Mouse (Mus musculus) heart, embryonic 16.5 days (tissue): ENCODE data around the gene BC049762. TPM values are rescaled to one million over a fixed set of nuclear protein-coding genes. Genes with fewer than 3 reads are reported as not detected.

Experiments used
- ATAC-seq: fragments of 200-750 bp; cut with Nextera tagmentation; replicated peaks from 2 replicates; pipeline ENCODE4 v1.8.0; 2017; ENCODE audit warnings: moderate number of reproducible peaks; ENCODE audit not compliant: insufficient read depth, low FRiP score; ENCODE audit errors: extremely low read depth
- H3K27ac ChIP-seq: fragments of 300-500 bp; sonication (generic); 2 replicates; pipeline ENCODE4 v1.5.1; 2014; ENCODE audit warnings: mild to moderate bottlenecking, low read length, control low read depth, moderate library complexity
- H3K27me3 ChIP-seq: fragments of 300-500 bp; sonication (generic); 2 replicates; pipeline ENCODE4 v1.6.1; 2014; ENCODE audit warnings: low read length, mixed read lengths; ENCODE audit not compliant: control insufficient read depth, insufficient read depth
- H3K36me3 ChIP-seq: fragments of 300-500 bp; sonication (generic); 2 replicates; pipeline ENCODE4 v1.6.1; 2014; ENCODE audit not compliant: control insufficient read depth, insufficient read depth
- H3K4me1 ChIP-seq: fragments of 300-500 bp; sonication (generic); 2 replicates; pipeline ENCODE4 v1.6.1; 2014; ENCODE audit warnings: low read length, mixed read lengths; ENCODE audit not compliant: control insufficient read depth, insufficient read depth
- H3K4me2 ChIP-seq: fragments of 300-500 bp; sonication (generic); 2 replicates; pipeline ENCODE4 v1.6.1; 2014; ENCODE audit warnings: low read depth, mild to moderate bottlenecking, control low read depth, low read length
- H3K4me3 ChIP-seq: fragments of 300-500 bp; sonication (generic); 2 replicates; pipeline ENCODE4 v1.5.1; 2014; ENCODE audit warnings: mild to moderate bottlenecking, control low read depth, low read length
- H3K9ac ChIP-seq: fragments of 300-500 bp; sonication (generic); 2 replicates; pipeline ENCODE4 v1.6.1; 2014; ENCODE audit warnings: low read length, control low read depth
- H3K9me3 ChIP-seq: fragments of 300-500 bp; sonication (generic); replicated peaks from 2 replicates; pipeline ENCODE4 v1.6.1; 2016; ENCODE audit warnings: low read length; ENCODE audit not compliant: control insufficient read depth
- WGBS: fragments of 180-500 bp; shearing (Covaris S2); extraction: QIAGEN DNeasy Blood & Tissue Kit; methylation state at CpG from one replicate; pipeline ENCODE4 v1.1.7; 2014; 5-methylcytosine and 5-hydroxymethylcytosine counted together
- polyA plus RNA-seq: library from polyadenylated mRNA; unstranded; fragments of >200 nt; fragmentation: Nextera tagmentation; extraction: Ambion mirVana; gene quantifications from 2 replicates; pipeline ENCODE4 v1.2.1, GENCODE M21; 2015

BC049762 gene
- polyA plus RNA-seq, 1 experiment from 2014 or later = 0.21 TPM

- Histone ChIP-seq H3K4me3 (peak overlapping the region; percentile 82), H3K27ac (peak overlapping the region; percentile 83; the same call in 1 of the 2 replicates), H3K9ac (peak overlapping the region; percentile 84), H3K27me3 (peaks cover 8% of the 10 kb centered on the region), H3K9me3 (peaks cover 2% of the 10 kb centered on the region; the same call in 1 of the 2 replicates), H3K4me1 (0 out of 2 replicates have a peak, but pooled peaks cover 2% of the 10 kb centered on the region), H3K4me2 (peak overlapping the region; percentile 91), H3K36me3 (0 out of 2 replicates have a peak, but pooled peaks cover 1% of the 10 kb centered on the region)
- WGBS = 2% methylated on average over 74 of the region's 74 CpGs
- ATAC-seq = peak; percentile 79
Measured at GRCm38 (mm10) chr11:51290066-51290955, 27.5 kb upstream of the BC049762 start.

- Histone ChIP-seq H3K36me3 (0 out of 2 replicates have a peak, but pooled peaks cover 3% of the 10 kb centered on the region), H3K4me3 (peak within 1 kb of the TSS; percentile 82), H3K9me3 (no peaks in the 10 kb centered on the region), H3K27me3 (peaks cover 8% of the 10 kb centered on the region), H3K4me2 (peak within 1 kb of the TSS; percentile 91), H3K4me1 (0 out of 2 replicates have a peak, but pooled peaks cover 2% of the 10 kb centered on the region), H3K27ac (peak within 1 kb of the TSS; percentile 83), H3K9ac (peak within 1 kb of the TSS; percentile 84)
- peak; percentile 94 for ATAC-seq
- 1% methylated on average over 34 of the region's 38 CpGs for WGBS
Measured at GRCm38 (mm10) chr11:51289564-51290041, 26.8 kb upstream of the BC049762 start, which contains the start of gene Col23a1. Gene Col23a1, plus strand, starts transcription at chr11:51289920.

- Histone ChIP-seq H3K4me1 (no peaks in the 10 kb centered on the region), H3K27me3 (no peaks in the 10 kb centered on the region), H3K9me3 (no peaks in the 10 kb centered on the region), H3K36me3 (peaks cover 48% of the 10 kb centered on the region), H3K27ac (no peak overlapping the region), H3K9ac (no peak overlapping the region), H3K4me3 (no peak overlapping the region), H3K4me2 (no peak overlapping the region)
- no peak for ATAC-seq
- WGBS = 91% methylated on average over 1 of the region's 1 CpGs
Measured at GRCm38 (mm10) chr11:51274418-51274817, 11.6 kb upstream of the BC049762 start.

GRCm38 (mm10) chr11:51265326-51265725 is 2.5 kb upstream of the BC049762 start:
- no peak for ATAC-seq
- Histone ChIP-seq H3K9me3 (no peaks in the 10 kb centered on the region), H3K4me3 (peak overlapping the region; percentile 83; the same call in 1 of the 2 replicates), H3K9ac (no peak overlapping the region; the same call in 1 of the 2 replicates), H3K27me3 (no peaks in the 10 kb centered on the region), H3K36me3 (peaks cover under 1% of the 10 kb centered on the region), H3K27ac (no peak overlapping the region), H3K4me2 (peak overlapping the region; percentile 90), H3K4me1 (peaks cover 25% of the 10 kb centered on the region)
- 48% methylated on average over 3 of the region's 3 CpGs for WGBS

- H3K4me2 ChIP-seq = peak overlapping the region; percentile 90
- peak overlapping the region; percentile 96 for H3K9ac ChIP-seq
- H3K4me1 ChIP-seq = peaks cover 25% of the 10 kb centered on the region
- no peaks in the 10 kb centered on the region for H3K27me3 ChIP-seq
- 5% methylated on average over 6 of the region's 6 CpGs for WGBS
- H3K36me3 ChIP-seq = no peaks in the 10 kb centered on the region
- H3K27ac ChIP-seq = peak overlapping the region; percentile 37; the same call in 1 of the 2 replicates
- no peak for ATAC-seq
- no peaks in the 10 kb centered on the region for H3K9me3 ChIP-seq
- peak overlapping the region; percentile 83 for H3K4me3 ChIP-seq
Measured at GRCm38 (mm10) chr11:51264352-51264751, 1.5 kb upstream of the BC049762 start.

GRCm38 (mm10) chr11:51263286-51263831 is 513 bp upstream of the BC049762 start:
- no peaks in the 10 kb centered on the region for H3K27me3 ChIP-seq
- peak overlapping the region; percentile 90 for H3K4me2 ChIP-seq
- peak overlapping the region; percentile 83 for H3K4me3 ChIP-seq
- peak; percentile 62 for ATAC-seq
- under 1% methylated on average over 50 of the region's 50 CpGs for WGBS
- H3K9me3 ChIP-seq = no peaks in the 10 kb centered on the region
- H3K27ac ChIP-seq = peak overlapping the region; percentile 95
- H3K4me1 ChIP-seq = peaks cover 25% of the 10 kb centered on the region
- no peaks in the 10 kb centered on the region for H3K36me3 ChIP-seq
- H3K9ac ChIP-seq = peak overlapping the region; percentile 96

- 75% methylated on average over 3 of the region's 3 CpGs for WGBS
- peak within 1 kb of the TSS; percentile 83 for H3K4me3 ChIP-seq
Measured at GRCm38 (mm10) chr11:51261680-51262219, 1.1 kb downstream of the BC049762 start, which contains the start of gene Clk4. Gene Clk4, plus strand, starts transcription at chr11:51261730.

GRCm38 (mm10) chr11:51257006-51257405 is 5.8 kb downstream of the BC049762 start:
- no peak for ATAC-seq
- H3K9me3 ChIP-seq = no peaks in the 10 kb centered on the region
- H3K36me3 ChIP-seq = no peaks in the 10 kb centered on the region
- no peak overlapping the region for H3K4me3 ChIP-seq
- H3K4me1 ChIP-seq = no peaks in the 10 kb centered on the region
- H3K27ac ChIP-seq = no peak overlapping the region
- 83% methylated on average over 4 of the region's 4 CpGs for WGBS
- no peak overlapping the region for H3K4me2 ChIP-seq
- no peaks in the 10 kb centered on the region for H3K27me3 ChIP-seq
- H3K9ac ChIP-seq = no peak overlapping the region

More at GRCm38 (mm10) chr11:51261680-51262219, 1.1 kb downstream of the BC049762 start, which contains the start of gene Clk4:
- peak within 1 kb of the TSS; percentile 95 for H3K27ac ChIP-seq
- peak within 1 kb of the TSS; percentile 96 for H3K9ac ChIP-seq
- H3K27me3 ChIP-seq = no peaks in the 10 kb centered on the region
- no peaks in the 10 kb centered on the region for H3K36me3 ChIP-seq
- H3K9me3 ChIP-seq = no peaks in the 10 kb centered on the region
- H3K4me2 ChIP-seq = peak within 1 kb of the TSS; percentile 84
- ATAC-seq = no peak
- H3K4me1 ChIP-seq = peaks cover 25% of the 10 kb centered on the region
